Mouse (Mus musculus) intestine, postnatal 0 days (tissue): Measurements from ENCODE around the gene Rfx2. TPM values are rescaled to one million over a fixed set of nuclear protein-coding genes. Genes with fewer than 3 reads are reported as not detected.

Experiments used
- ATAC-seq: fragments of 200-750 bp; cut with Nextera tagmentation; 2 replicates; pipeline ENCODE4 v1.8.0; 2017; ENCODE audit warnings: mild to moderate bottlenecking, moderate TSS enrichment, moderate library complexity
- H3K27ac ChIP-seq: fragments of 300-500 bp; sonication (generic); 2 replicates; pipeline ENCODE4 v1.5.1; 2014; ENCODE audit warnings: mild to moderate bottlenecking, low read depth, low read length, moderate library complexity
- H3K27me3 ChIP-seq: fragments of 300-500 bp; sonication (generic); replicated peaks from 2 replicates; pipeline ENCODE4 v1.6.1; 2014; ENCODE audit warnings: low read length, mixed read lengths; ENCODE audit not compliant: control insufficient read depth, insufficient read depth
- H3K36me3 ChIP-seq: fragments of 300-500 bp; sonication (generic); 2 replicates; pipeline ENCODE4 v1.6.1; 2014; ENCODE audit warnings: mild to moderate bottlenecking, moderate library complexity; ENCODE audit not compliant: control insufficient read depth, insufficient read depth
- H3K4me1 ChIP-seq: fragments of 300-500 bp; sonication (generic); replicated peaks from 2 replicates; pipeline ENCODE4 v1.6.1; 2014; ENCODE audit warnings: antibody characterized with exemption, low read length, mixed read lengths; ENCODE audit not compliant: control insufficient read depth, insufficient read depth
- H3K4me2 ChIP-seq: fragments of 300-500 bp; sonication (generic); replicated peaks from 2 replicates; pipeline ENCODE4 v1.6.1; 2014; ENCODE audit warnings: low read depth, mild to moderate bottlenecking, moderate library complexity
- H3K4me3 ChIP-seq: fragments of 300-500 bp; sonication (generic); 2 replicates; pipeline ENCODE4 v1.5.1; 2014; ENCODE audit warnings: low read depth, low read length
- H3K9ac ChIP-seq: fragments of 300-500 bp; sonication (generic); 2 replicates; pipeline ENCODE4 v1.6.1; 2014; ENCODE audit warnings: mild to moderate bottlenecking, low read depth, low read length
- H3K9me3 ChIP-seq: fragments of 300-500 bp; sonication (generic); 2 replicates; pipeline ENCODE4 v1.6.1; 2016; ENCODE audit warnings: mixed run types; ENCODE audit not compliant: control insufficient read depth
- CTCF ChIP-seq: sonication (generic); IDR thresholded peaks from 2 replicates; pipeline ENCODE4 v1.5.1; 2016; ENCODE audit warnings: low read depth, mild to moderate bottlenecking, control low read depth, antibody characterized with exemption, moderate library complexity
- WGBS: fragments of 180-500 bp; shearing (Covaris S2); extraction: QIAGEN DNeasy Blood & Tissue Kit; methylation state at CpG from one replicate; pipeline ENCODE4 v1.1.7; 2014; 5-methylcytosine and 5-hydroxymethylcytosine counted together
- polyA plus RNA-seq: library from polyadenylated mRNA; unstranded; fragments of >200 nt; fragmentation: Nextera tagmentation; extraction: Ambion mirVana; gene quantifications from 2 replicates; pipeline ENCODE4 v1.2.1, GENCODE M21; 2015

The Rfx2 gene
- polyA plus RNA-seq, 1 experiment from 2014 or later, result 1.6 TPM

GRCm38 (mm10) chr17:56757416-56758123 is 73.2 kb downstream of the Rfx2 start, which contains the start of gene Nrtn:
Nrtn (minus strand) TSS chr17:56757530.
- Histone ChIP-seq H3K4me2 (peak within 1 kb of the TSS; percentile 98), H3K9ac (peak within 1 kb of the TSS; percentile 41), H3K36me3 (no peaks in the 10 kb centered on the region; the same call in 1 of the 2 replicates), H3K27ac (no peak within 1 kb of the TSS), H3K27me3 (peaks cover 8% of the 10 kb centered on the region; the same call in 1 of the 2 replicates), H3K9me3 (no peaks in the 10 kb centered on the region), H3K4me3 (peak within 1 kb of the TSS; percentile 49), H3K4me1 (peaks cover 6% of the 10 kb centered on the region)
- peak; percentile 72 for ATAC-seq
- TF ChIP-seq CTCF, result 0 out of 2 replicates have a peak, but pooled peaks have one; percentile 12
- WGBS, result under 1% methylated on average over 37 of the region's 48 CpGs

- peak; percentile 75 for TF ChIP-seq CTCF
- Histone ChIP-seq H3K9me3 (no peaks in the 10 kb centered on the region), H3K4me3 (peak overlapping the region; percentile 49), H3K9ac (peak overlapping the region; percentile 41), H3K4me2 (peak overlapping the region; percentile 98), H3K4me1 (peaks cover 6% of the 10 kb centered on the region), H3K36me3 (no peaks in the 10 kb centered on the region; the same call in 1 of the 2 replicates), H3K27ac (no peak overlapping the region), H3K27me3 (peaks cover 8% of the 10 kb centered on the region; the same call in 1 of the 2 replicates)
- ATAC-seq, result peak; percentile 7; the same call in 1 of the 2 replicates
- under 1% methylated on average over 51 of the region's 51 CpGs for WGBS
Measured at GRCm38 (mm10) chr17:56756703-56757399, 74.0 kb downstream of the Rfx2 start.

DNA sequence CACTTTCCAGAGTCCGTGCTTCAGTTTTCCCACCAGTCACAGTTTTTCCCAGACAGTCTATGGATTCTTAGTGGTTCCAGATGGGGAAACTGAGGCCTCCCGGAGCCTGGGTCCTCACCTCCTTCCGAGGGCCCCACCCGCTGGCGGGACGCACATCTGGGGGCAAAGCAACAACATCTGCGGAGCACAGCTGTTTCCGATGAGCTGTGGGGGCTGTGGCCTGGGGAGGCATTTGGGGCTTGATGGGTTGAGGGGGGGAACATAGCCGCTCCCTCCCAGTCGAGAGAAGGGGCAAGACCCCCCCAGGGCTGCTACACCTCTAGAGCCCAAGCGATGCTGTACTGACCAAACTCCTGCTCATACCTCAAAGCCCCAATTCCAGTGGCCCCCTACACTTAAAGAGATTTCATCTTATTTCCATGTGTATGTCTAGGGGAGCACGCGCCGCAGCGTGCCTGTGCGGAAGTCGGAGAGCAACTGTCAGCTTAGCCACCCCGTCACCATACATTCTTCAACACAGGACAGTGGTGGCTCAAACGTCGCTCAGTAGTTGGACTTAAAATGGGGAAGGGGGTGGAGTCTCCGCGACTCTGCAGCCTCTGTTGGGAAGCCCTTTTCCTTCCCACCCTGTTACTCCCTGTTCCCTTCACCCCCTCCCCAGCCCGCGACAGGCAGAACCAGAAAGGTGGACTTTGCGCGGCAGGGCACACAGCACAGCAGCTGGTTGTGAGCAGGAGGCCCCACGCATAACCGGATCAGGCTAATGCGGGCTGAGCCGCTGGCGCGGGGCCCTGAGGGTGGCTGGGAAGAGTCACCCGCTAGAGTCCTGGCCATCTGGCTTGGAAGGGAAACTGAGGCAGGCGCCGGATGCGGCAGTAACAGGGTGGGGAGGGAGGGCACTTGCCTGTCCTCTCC is 76.3 kb downstream of the Rfx2 start:
- Histone ChIP-seq H3K27me3 (peaks cover 8% of the 10 kb centered on the region; the same call in 1 of the 2 replicates), H3K36me3 (no peaks in the 10 kb centered on the region; the same call in 1 of the 2 replicates), H3K4me3 (peak overlapping the region; percentile 20; the same call in 1 of the 2 replicates), H3K9ac (peak overlapping the region; percentile 26; the same call in 1 of the 2 replicates), H3K9me3 (no peaks in the 10 kb centered on the region), H3K27ac (no peak overlapping the region), H3K4me1 (peaks cover 6% of the 10 kb centered on the region), H3K4me2 (peak overlapping the region; percentile 62)
- TF ChIP-seq CTCF, result no peak
- 20% methylated on average over 36 of the region's 36 CpGs for WGBS
- ATAC-seq, result 0 out of 2 replicates have a peak, but pooled peaks have one; percentile 7

GRCm38 (mm10) chr17:56753452-56753851 is 77.4 kb downstream of the Rfx2 start:
- Histone ChIP-seq H3K27me3 (peaks cover 8% of the 10 kb centered on the region; the same call in 1 of the 2 replicates), H3K9ac (no peak overlapping the region), H3K9me3 (no peaks in the 10 kb centered on the region), H3K4me3 (no peak overlapping the region), H3K27ac (no peak overlapping the region), H3K36me3 (no peaks in the 10 kb centered on the region; the same call in 1 of the 2 replicates), H3K4me1 (peaks cover 6% of the 10 kb centered on the region), H3K4me2 (no peak overlapping the region)
- ATAC-seq, result no peak
- no peak for TF ChIP-seq CTCF
- WGBS, result 33% methylated on average over 15 of the region's 15 CpGs

DNA sequence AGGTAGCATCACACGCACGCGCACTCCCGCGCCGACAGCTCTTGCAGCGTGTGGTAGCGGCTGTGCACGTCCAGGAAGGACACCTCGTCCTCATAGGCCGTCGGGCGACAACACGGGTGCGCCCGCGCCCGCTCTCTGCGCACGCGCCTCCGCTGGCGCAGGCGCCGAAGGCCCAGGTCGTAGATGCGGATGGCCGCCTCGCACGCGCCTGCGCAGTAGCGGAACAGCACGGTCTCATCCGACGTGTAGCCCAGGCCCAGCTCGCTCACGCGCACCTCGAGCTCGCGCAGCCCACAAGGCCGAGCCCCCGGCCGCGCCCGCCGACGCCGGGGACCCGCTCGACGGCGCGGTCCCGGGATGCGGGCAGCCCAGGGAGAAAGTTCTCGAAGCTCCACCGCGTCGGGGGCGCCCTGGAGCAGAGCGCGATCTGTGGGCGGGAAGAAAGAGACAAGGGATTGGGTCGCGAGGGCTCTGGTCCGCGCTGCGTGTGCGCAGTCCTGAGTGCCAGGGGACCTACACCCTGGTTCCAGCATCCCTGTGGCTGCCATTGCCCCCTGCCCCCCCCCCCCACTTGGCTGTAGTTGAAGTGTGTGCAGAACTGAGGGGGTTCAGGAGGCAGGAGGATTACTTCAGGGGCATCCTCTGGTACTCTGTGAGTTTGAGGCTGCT is 79.3 kb downstream of the Rfx2 start:
- no peak for TF ChIP-seq CTCF
- no peaks in the 10 kb centered on the region for H3K9me3 ChIP-seq
- no peaks in the 10 kb centered on the region for H3K4me1 ChIP-seq
- H3K4me3 ChIP-seq, result 0 out of 2 replicates have a peak overlapping the region, but pooled peaks have one; percentile 20
- H3K27ac ChIP-seq, result no peak overlapping the region
- no peak overlapping the region for H3K9ac ChIP-seq
- no peaks in the 10 kb centered on the region; the same call in 1 of the 2 replicates for H3K36me3 ChIP-seq
- peaks cover 8% of the 10 kb centered on the region; the same call in 1 of the 2 replicates for H3K27me3 ChIP-seq
- ATAC-seq, result peak; percentile 39; the same call in 1 of the 2 replicates
- WGBS, result 36% methylated on average over 70 of the region's 71 CpGs
- peak overlapping the region; percentile 44 for H3K4me2 ChIP-seq
